Mouse (Mus musculus): Measurements from ENCODE around the gene Dscaml1. TPM values are rescaled to one million over a fixed set of nuclear protein-coding genes. Genes with fewer than 3 reads are reported as not detected.
A peak's percentile ranks its signal among the peaks of the same experiment; 100 is the strongest.

Gene Dscaml1
- polyA plus RNA-seq, 1 experiment from 2014 or later, result 24.3 TPM

DNA sequence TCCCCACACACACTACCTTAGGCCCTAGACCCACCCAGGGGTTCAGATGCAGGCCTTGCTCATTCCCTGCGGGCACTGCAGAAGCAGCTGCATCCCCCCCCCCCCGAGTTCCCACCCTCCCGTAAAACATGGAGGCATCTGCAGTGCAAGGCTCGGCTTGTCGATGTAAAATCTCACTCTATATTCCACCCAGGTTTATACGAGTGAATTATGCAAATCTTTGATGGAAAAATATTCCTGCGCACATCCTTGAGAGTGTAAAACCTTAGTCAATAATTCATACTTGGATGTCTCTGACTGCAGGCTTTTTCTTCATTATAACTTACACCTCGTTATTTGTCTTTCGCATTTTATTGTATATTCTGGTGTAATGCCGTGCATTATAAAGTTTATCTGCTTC, 272.7 kb downstream of the Dscaml1 start:
- peak; percentile 32; the same call in 1 of the 2 replicates for ATAC-seq (ENCODE audit: low read depth)
- H3K27me3 ChIP-seq (ENCODE audit: control insufficient read depth, insufficient read depth, low read length), result no peaks in the 10 kb centered on the region
- H3K4me3 ChIP-seq (ENCODE audit: low read depth, low read length), result no peak overlapping the region
- H3K27ac ChIP-seq (ENCODE audit: low read depth, low read length), result peak overlapping the region; percentile 67
- no peak overlapping the region for H3K4me2 ChIP-seq (ENCODE audit: low read depth, low read length)
- no peaks in the 10 kb centered on the region for H3K36me3 ChIP-seq (ENCODE audit: control insufficient read depth, insufficient read depth, low read length)
- no peaks in the 10 kb centered on the region for H3K9me3 ChIP-seq (ENCODE audit: control insufficient read depth, low read length)
- 55% methylated on average over 10 of the region's 10 CpGs for WGBS
- no peak overlapping the region for H3K9ac ChIP-seq (replicated peaks; ENCODE audit: low read depth, low read length)
- peaks cover 2% of the 10 kb centered on the region for H3K4me1 ChIP-seq (ENCODE audit: control insufficient read depth, insufficient read depth, low read length)

DNA sequence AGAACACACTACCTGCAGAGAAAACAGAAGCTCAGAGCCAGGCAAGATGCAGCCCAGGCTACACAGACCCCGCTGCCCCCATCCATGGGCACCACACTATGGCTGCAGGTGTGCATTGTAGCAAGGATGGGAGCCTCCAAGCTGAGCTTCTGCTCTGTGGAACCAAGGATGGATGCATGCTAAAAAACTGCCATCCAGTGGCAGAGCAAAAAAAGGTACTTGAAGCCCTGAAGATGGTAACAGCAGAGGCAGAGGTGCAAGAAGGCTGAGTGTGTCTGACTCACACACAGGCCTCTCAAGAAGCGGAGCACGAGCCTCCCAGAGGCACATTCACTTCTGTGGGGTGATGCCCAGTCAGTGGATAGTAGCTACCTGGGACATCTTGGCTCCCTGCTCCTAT, 276.8 kb downstream of the Dscaml1 start:
- Histone ChIP-seq H3K36me3 (ENCODE audit: control insufficient read depth, insufficient read depth, low read length) (no peaks in the 10 kb centered on the region), H3K9ac (replicated peaks; ENCODE audit: low read depth, low read length) (no peak overlapping the region), H3K9me3 (ENCODE audit: control insufficient read depth, low read length) (no peaks in the 10 kb centered on the region), H3K4me2 (ENCODE audit: low read depth, low read length) (no peak overlapping the region), H3K27me3 (ENCODE audit: control insufficient read depth, insufficient read depth, low read length) (no peaks in the 10 kb centered on the region), H3K4me3 (ENCODE audit: low read depth, low read length) (no peak overlapping the region), H3K4me1 (ENCODE audit: control insufficient read depth, insufficient read depth, low read length) (no peaks in the 10 kb centered on the region; the same call in 1 of the 2 replicates), H3K27ac (ENCODE audit: low read depth, low read length) (peak overlapping the region; percentile 16; the same call in 1 of the 2 replicates)
- WGBS, result 93% methylated on average over 3 of the region's 3 CpGs
- ATAC-seq (ENCODE audit: low read depth), result no peak

DNA sequence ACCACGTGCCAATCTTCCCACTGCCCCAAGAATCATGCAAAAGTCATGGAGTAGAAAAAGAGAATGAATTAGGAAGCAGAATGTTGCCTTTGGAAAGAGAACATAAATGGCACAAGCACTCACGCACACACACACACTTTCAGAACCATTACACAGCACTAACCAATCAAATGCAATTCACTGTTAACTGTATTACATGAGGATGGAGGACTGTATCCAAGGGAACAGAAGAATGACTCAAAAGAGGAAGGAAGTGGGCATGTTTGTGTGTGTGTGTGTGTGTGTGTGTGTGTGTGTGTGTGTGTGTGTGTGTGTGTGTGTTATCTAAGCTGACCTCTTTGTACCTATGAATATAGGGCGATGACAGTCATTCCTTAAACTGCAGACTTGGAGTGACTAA, 278.0 kb downstream of the Dscaml1 start:
- ATAC-seq (ENCODE audit: low read depth), result no peak
- H3K4me1 ChIP-seq (ENCODE audit: control insufficient read depth, insufficient read depth, low read length), result no peaks in the 10 kb centered on the region; the same call in 1 of the 2 replicates
- no peaks in the 10 kb centered on the region for H3K27me3 ChIP-seq (ENCODE audit: control insufficient read depth, insufficient read depth, low read length)
- WGBS, result 50% methylated on average over 3 of the region's 3 CpGs
- H3K27ac ChIP-seq (ENCODE audit: low read depth, low read length), result no peak overlapping the region
- H3K9me3 ChIP-seq (ENCODE audit: control insufficient read depth, low read length), result no peaks in the 10 kb centered on the region
- H3K36me3 ChIP-seq (ENCODE audit: control insufficient read depth, insufficient read depth, low read length), result no peaks in the 10 kb centered on the region
- H3K4me2 ChIP-seq (ENCODE audit: low read depth, low read length), result no peak overlapping the region
- no peak overlapping the region for H3K4me3 ChIP-seq (ENCODE audit: low read depth, low read length)
- no peak overlapping the region for H3K9ac ChIP-seq (replicated peaks; ENCODE audit: low read depth, low read length)

DNA sequence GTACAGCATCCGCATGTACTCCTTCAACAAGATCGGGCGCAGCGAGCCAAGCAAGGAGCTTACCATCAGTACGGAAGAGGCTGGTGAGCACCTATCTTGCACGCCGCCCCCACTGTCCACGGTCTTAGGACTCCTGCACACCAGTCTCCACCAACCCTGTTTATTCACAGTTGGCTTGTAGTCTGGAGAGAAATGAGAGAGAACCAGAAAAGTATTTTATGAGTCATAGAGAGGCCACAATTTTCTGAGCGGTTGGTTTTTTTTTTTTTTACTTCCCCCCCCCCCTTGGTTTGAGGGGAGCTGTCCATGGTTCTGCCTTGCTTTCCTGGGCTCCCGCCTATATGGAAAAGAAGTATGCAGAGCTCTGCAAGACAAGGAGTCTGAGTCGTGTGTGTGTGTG, 283.9 kb downstream of the Dscaml1 start:
- Histone ChIP-seq H3K27ac (ENCODE audit: low read depth, low read length) (no peak overlapping the region), H3K4me1 (ENCODE audit: control insufficient read depth, insufficient read depth, low read length) (no peaks in the 10 kb centered on the region; the same call in 1 of the 2 replicates), H3K4me3 (ENCODE audit: low read depth, low read length) (no peak overlapping the region), H3K4me2 (ENCODE audit: low read depth, low read length) (no peak overlapping the region), H3K9ac (replicated peaks; ENCODE audit: low read depth, low read length) (no peak overlapping the region), H3K9me3 (ENCODE audit: control insufficient read depth, low read length) (no peaks in the 10 kb centered on the region), H3K27me3 (ENCODE audit: control insufficient read depth, insufficient read depth, low read length) (no peaks in the 10 kb centered on the region), H3K36me3 (ENCODE audit: control insufficient read depth, insufficient read depth, low read length) (no peaks in the 10 kb centered on the region; the same call in 1 of the 2 replicates)
- 81% methylated on average over 10 of the region's 11 CpGs for WGBS
- ATAC-seq (ENCODE audit: low read depth), result no peak

DNA sequence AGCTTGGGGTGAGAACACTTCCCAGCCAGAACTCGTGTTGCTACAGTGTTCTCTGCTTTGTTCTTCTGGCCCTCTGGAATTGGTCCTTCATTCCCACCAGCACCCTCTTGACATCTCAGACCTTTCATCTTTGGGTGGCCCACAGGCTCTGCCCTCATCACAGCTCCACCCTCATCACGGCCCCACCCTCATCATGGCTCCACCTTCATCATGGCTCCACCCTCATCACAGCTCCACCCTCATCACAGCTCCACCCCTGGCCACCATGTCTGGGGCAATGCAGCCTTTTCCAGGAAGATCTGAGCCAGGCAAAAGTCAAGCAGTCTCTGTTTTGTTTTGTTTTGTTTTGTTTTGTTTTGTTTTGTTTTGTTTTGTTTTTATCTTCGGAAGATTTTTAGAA, 289.0 kb downstream of the Dscaml1 start:
- Histone ChIP-seq H3K36me3 (ENCODE audit: control insufficient read depth, insufficient read depth, low read length) (no peaks in the 10 kb centered on the region; the same call in none of the 2 replicates), H3K9me3 (ENCODE audit: control insufficient read depth, low read length) (no peaks in the 10 kb centered on the region), H3K9ac (replicated peaks; ENCODE audit: low read depth, low read length) (no peak overlapping the region), H3K27ac (ENCODE audit: low read depth, low read length) (no peak overlapping the region), H3K27me3 (ENCODE audit: control insufficient read depth, insufficient read depth, low read length) (no peaks in the 10 kb centered on the region), H3K4me2 (ENCODE audit: low read depth, low read length) (no peak overlapping the region), H3K4me1 (ENCODE audit: control insufficient read depth, insufficient read depth, low read length) (no peaks in the 10 kb centered on the region), H3K4me3 (ENCODE audit: low read depth, low read length) (no peak overlapping the region)
- 68% methylated on average over 3 of the region's 3 CpGs for WGBS
- ATAC-seq (ENCODE audit: low read depth), result no peak

DNA sequence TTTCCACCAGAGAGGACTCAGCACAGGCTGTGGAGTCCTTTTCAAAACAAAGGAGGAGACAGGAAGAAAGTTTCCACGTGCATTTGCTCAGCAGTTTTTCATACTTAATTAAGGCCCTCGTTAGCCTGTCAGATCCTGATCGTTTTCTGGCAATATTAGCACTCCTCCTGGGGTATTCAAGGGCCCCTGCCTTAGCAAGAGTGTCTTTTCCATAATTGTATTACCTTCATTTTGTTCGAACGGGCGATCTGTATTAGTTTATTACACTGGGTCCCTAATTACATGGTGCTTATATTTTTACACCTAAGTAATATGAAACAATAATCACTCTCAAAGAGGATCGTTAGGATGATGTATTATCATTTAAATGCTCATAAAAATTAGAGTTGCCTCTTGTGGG, 293.6 kb downstream of the Dscaml1 start:
- Histone ChIP-seq H3K9me3 (ENCODE audit: control insufficient read depth, low read length) (no peaks in the 10 kb centered on the region), H3K4me3 (ENCODE audit: low read depth, low read length) (no peak overlapping the region), H3K9ac (replicated peaks; ENCODE audit: low read depth, low read length) (no peak overlapping the region), H3K27ac (ENCODE audit: low read depth, low read length) (no peak overlapping the region), H3K27me3 (ENCODE audit: control insufficient read depth, insufficient read depth, low read length) (no peaks in the 10 kb centered on the region), H3K36me3 (ENCODE audit: control insufficient read depth, insufficient read depth, low read length) (no peaks in the 10 kb centered on the region; the same call in 1 of the 2 replicates), H3K4me1 (ENCODE audit: control insufficient read depth, insufficient read depth, low read length) (no peaks in the 10 kb centered on the region), H3K4me2 (ENCODE audit: low read depth, low read length) (no peak overlapping the region)
- 34% methylated on average over 7 of the region's 7 CpGs for WGBS
- peak; percentile 65 for ATAC-seq (ENCODE audit: low read depth)

DNA sequence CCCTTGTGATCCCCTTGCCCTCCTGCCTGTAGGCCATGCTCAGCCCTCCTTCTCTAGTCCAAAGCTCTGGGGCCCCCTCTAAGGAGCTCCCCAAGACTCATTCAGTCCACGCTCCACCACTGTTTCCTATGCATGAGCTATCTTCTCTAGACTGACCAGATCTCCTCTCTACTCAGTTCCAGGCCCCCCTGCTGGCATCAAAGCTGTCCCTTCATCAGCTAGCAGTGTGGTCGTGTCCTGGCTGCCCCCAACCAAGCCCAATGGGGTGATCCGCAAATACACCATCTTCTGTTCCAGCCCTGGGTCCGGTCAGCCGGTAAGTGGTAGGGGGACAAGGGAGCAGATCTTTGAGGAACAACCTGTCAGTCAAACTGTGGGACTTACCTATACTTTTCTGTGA, 305.4 kb downstream of the Dscaml1 start:
- 89% methylated on average over 5 of the region's 5 CpGs for WGBS

DNA sequence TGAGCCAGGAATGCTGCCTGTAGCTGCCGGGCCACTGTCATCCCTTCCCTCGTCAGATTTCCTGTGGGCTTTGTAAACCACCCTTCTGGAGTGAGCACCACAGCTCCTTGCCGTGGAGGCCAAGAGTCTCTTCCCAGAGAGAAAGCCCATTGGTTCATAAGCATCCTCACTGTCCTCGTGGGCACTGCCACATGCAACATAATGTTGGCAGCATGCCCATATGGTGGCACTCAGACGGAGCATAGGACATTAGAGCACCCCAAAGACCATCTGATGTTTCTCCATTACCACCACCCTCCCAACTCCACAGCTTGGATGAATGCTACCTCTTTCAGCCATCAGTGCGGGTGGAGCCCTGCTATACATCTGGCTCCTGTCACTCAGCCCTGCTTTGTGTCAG, 306.8 kb downstream of the Dscaml1 start:
- no peak overlapping the region for H3K4me2 ChIP-seq (ENCODE audit: low read depth, low read length)
- no peaks in the 10 kb centered on the region for H3K9me3 ChIP-seq (ENCODE audit: control insufficient read depth, low read length)
- 58% methylated on average over 6 of the region's 6 CpGs for WGBS
- H3K27ac ChIP-seq (ENCODE audit: low read depth, low read length), result no peak overlapping the region
- no peaks in the 10 kb centered on the region for H3K4me1 ChIP-seq (ENCODE audit: control insufficient read depth, insufficient read depth, low read length)
- no peaks in the 10 kb centered on the region for H3K27me3 ChIP-seq (ENCODE audit: control insufficient read depth, insufficient read depth, low read length)
- H3K4me3 ChIP-seq (ENCODE audit: low read depth, low read length), result no peak overlapping the region
- ATAC-seq (ENCODE audit: low read depth), result no peak
- no peaks in the 10 kb centered on the region for H3K36me3 ChIP-seq (ENCODE audit: control insufficient read depth, insufficient read depth, low read length)
- H3K9ac ChIP-seq (replicated peaks; ENCODE audit: low read depth, low read length), result no peak overlapping the region

More for the DNA sequence above, 305.4 kb downstream of the Dscaml1 start:
- Histone ChIP-seq H3K4me2 (ENCODE audit: low read depth, low read length) (no peak overlapping the region), H3K27me3 (ENCODE audit: control insufficient read depth, insufficient read depth, low read length) (no peaks in the 10 kb centered on the region), H3K27ac (ENCODE audit: low read depth, low read length) (no peak overlapping the region), H3K9me3 (ENCODE audit: control insufficient read depth, low read length) (no peaks in the 10 kb centered on the region), H3K4me1 (ENCODE audit: control insufficient read depth, insufficient read depth, low read length) (no peaks in the 10 kb centered on the region), H3K4me3 (ENCODE audit: low read depth, low read length) (no peak overlapping the region), H3K9ac (replicated peaks; ENCODE audit: low read depth, low read length) (no peak overlapping the region), H3K36me3 (ENCODE audit: control insufficient read depth, insufficient read depth, low read length) (no peaks in the 10 kb centered on the region)
- ATAC-seq (ENCODE audit: low read depth), result no peak

DNA sequence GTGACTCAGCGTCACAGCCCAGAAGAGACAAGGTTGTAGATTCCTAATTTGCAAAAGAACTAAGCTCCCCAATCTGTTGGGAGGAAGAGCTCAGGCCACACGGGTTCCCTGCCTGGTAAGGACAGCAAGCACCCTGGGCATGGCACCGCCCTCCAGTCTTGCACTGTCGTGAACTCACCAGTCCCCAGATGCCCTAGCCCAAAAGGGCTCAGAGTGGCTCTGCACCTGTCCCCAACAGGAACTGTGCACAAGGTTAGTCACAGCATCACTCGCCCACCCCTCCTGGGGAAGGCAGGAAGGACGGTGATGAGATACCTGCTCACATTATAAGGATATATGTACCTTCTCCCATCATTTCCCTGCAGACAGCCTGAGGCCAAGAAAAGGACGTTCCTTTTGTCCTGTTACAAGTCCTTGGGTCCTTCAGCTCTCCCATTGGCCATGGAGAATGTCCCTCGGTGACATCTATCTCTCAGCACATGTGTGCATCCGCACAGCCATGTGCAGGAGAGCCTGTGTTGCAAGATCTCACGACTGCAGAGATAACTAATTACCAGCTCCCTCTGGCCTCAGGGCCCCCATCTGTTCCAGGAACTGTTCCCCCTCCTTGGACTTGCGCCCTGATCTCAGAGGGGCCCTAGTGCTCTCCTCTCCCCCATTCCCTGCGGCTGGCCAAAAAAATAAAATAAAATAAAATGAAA, 312.7 kb downstream of the Dscaml1 start:
- Histone ChIP-seq H3K4me3 (ENCODE audit: low read depth, low read length) (no peak overlapping the region), H3K4me2 (ENCODE audit: low read depth, low read length) (no peak overlapping the region), H3K4me1 (ENCODE audit: control insufficient read depth, insufficient read depth, low read length) (peaks cover 7% of the 10 kb centered on the region; the same call in 1 of the 2 replicates), H3K27ac (ENCODE audit: low read depth, low read length) (peak overlapping the region; percentile 52), H3K36me3 (ENCODE audit: control insufficient read depth, insufficient read depth, low read length) (0 out of 2 replicates have a peak, but pooled peaks cover 3% of the 10 kb centered on the region), H3K9me3 (ENCODE audit: control insufficient read depth, low read length) (no peaks in the 10 kb centered on the region), H3K27me3 (ENCODE audit: control insufficient read depth, insufficient read depth, low read length) (no peaks in the 10 kb centered on the region), H3K9ac (replicated peaks; ENCODE audit: low read depth, low read length) (peak overlapping the region; percentile 16; the same call in 1 of the 2 replicates)
- WGBS, result 52% methylated on average over 12 of the region's 12 CpGs
- ATAC-seq (ENCODE audit: low read depth), result peak; percentile 60; the same call in 1 of the 2 replicates
